Mouse (Mus musculus) skeletal muscle tissue, adult 2 months (tissue): Measurements from ENCODE around the gene Exph5.

Experiments
- DNase-seq: peaks from one replicate; pipeline ENCODE4 v3.0.0-alpha.2; 2012; ENCODE audit warnings: low read depth, low spot score

Exph5 gene

DNA sequence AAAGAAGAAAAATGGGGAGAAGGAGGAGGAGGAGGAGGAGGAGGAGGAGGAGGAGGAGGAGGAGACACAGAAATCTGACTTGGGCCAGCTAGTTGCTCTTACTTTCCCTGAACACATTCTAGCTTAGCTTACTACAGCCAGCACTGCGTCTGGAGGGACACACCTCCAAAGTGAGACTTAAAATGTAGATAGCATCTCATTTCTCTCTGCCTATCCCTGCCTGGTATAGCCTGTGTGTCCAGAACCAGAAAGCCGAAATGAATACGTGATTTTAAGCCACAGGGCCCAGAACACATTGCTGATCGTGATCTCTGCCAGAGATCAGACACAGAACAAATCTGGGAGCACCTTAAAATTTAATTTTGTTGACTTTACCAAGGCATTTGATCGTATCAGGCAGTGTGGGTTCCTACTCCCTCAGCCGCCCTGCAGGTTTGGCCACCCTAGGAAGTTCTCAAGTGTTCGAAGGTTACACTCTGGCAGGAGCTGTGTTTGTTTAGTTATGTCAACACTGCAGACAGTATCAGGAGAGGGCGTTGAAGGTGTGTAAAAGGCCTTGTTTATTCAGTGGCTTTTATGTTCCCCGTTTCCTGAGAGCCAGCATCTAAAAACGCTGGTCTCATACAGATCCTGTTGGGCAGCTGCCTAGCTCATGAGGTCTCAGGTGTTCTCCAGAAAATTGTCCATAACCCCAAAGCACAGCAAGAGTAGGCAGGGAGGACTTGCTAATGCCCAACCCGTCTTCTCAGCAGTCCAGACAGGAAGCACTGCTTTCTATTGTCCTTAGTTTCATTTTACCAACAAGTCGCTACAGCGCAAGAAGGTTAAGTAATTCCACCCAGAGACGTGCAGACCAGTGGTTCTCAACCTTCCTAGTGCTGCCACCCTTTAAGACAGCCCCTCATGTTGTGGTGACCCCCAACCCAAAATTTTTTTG, 55.0 kb downstream of the Exph5 start:
- DNase-seq, result no peak

DNA sequence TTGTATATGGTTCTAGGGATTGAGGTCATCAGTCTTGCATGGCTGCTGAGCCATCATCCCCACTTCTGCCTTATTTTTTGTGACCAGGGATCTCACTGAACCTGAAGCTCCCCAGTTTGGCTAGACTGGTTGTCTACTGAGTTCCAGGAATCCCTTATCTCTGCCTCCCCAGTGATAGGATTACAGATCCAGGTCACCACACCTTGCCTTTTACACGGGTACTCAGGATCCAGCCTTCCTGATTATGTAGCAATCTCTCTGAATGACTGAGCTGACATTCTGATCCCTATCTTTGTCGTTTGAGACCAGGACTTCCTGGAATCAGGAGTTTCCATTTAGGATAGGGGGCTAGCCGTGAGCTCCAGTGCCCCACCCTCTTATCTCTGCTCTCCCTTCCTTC, 69.9 kb downstream of the Exph5 start:
- DNase-seq, result no peak

DNA sequence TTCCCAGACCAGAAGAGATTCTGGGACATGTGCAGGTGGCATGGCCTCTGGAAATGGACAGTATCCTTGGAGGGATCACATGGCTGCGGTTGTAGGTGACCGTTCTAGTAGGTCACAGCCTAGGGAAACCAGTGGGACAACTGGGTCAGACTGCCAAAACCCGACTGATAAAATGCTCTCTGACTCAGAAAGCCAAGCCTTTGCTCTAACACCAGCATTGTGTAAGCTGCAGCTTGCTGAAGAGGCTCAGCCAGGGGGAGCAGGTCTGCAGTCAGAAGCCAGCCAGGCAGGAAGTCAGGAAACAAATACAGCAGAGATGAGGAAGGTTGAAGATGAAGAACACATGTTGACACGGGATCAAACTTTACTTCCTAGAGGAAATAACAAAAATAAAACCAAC, 74.4 kb downstream of the Exph5 start:
- no peak for DNase-seq

DNA sequence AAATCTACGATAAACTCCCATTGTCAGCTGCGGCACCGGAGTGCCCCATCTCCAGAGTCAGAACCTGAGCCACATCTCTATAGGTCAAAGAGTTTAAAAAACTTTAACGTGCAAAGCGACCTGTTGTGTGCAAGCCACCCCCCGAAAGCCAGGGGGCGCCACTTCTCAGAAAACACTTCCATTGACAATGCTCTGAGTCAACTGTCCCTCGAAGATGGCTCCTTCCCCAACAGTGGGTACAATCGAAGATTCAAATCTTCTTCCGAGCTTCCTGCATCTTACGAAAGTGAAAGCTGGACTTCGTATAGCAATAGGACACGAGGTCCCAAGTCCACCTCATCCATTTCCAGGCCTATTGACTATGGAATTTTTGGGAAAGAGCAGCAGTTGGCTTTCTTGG, 75.3 kb downstream of the Exph5 start:
- DNase-seq, result no peak

DNA sequence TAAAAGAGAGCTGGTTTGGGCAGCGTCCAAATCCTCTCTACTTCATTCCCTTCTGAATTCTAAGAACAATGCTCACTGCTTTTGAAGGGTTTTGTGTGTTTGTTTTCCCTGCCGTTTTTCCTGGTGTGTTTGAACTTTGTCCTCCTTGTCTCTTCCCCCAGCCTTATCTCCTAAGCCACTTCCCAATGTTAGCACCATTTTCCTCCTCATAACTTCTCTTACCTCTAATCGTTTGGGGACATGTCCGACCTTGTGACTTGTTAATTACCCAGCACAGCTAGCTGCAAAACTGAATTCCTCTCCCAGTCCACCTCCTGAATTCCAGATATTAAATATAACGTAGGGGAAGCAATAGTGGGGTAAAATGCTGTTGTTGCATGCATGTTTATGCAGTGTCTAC, 76.1 kb downstream of the Exph5 start:
- no peak for DNase-seq

DNA sequence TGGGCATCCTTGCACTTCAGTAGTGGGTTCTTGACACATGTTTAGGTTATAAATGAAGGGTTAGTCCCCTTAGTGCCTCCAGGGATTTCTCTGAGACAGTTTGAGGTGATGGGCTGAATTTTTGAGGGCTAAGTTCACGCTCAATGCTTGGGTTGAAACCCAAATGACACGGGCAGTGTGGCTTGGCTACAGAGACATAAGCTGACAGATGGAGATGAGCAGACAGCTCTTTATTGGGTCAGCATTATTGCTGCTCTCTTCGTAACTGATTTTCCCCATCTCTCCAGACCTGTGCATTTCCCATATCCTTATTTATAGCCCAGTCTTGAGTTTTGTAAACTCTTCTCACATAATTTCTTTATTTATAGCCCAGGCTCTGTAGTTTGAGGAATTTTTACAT, 76.7 kb downstream of the Exph5 start:
- no peak for DNase-seq

- no peak for DNase-seq
Measured at GRCm38 (mm10) chr9:53380595-53380994, 79.1 kb downstream of the Exph5 start.

GRCm38 (mm10) chr9:53381113-53381615, 79.7 kb downstream of the Exph5 start:
- DNase-seq, result no peak

- DNase-seq, result peak; percentile 81
Measured at GRCm38 (mm10) chr9:53383951-53384866, 82.7 kb downstream of the Exph5 start, which contains the start of gene Kdelc2. Kdelc2 (plus strand) TSS chr9:53384025.

DNA sequence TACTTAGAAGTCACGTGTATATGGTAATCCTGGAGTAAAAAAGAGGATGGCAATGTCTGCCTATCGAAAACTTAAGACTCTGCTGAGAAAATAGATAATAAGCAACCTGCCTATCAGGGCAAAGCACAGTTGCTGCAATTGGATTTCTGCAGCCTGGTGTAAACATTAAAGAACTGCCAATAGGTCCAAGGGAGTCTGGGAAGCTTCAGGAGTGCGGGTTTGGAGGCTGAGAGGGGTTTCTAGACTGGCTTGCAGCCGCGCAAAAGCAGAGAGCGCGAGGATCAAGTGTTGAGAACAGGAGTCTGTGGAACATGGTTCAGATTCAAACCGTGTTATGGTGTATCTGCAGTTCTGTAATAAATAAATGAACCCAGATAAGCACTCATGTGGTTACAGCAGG, 83.4 kb downstream of the Exph5 start:
- no peak for DNase-seq

GRCm38 (mm10) chr9:53387431-53387830, 86.0 kb downstream of the Exph5 start:
- DNase-seq, result no peak

DNA sequence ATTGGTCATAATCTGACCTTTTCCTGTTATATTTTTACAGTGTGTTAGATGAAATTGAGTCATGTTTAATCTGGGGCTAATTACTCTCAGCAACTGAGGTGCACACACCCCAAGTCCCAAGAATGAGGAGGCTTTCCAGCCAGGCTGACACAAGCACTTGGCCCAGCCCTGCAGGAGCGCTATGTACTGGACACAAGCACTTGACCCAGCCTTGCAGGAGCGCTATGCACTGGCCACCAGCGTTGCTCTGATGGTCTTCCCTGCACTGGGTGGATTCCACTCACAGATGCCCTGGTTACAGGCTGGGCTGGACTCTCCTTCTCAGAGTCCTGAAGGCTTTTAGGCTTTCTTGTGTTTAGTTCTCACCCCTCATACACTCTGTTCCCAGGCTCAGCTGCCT, 87.6 kb downstream of the Exph5 start:
- peak; percentile 49 for DNase-seq

DNA sequence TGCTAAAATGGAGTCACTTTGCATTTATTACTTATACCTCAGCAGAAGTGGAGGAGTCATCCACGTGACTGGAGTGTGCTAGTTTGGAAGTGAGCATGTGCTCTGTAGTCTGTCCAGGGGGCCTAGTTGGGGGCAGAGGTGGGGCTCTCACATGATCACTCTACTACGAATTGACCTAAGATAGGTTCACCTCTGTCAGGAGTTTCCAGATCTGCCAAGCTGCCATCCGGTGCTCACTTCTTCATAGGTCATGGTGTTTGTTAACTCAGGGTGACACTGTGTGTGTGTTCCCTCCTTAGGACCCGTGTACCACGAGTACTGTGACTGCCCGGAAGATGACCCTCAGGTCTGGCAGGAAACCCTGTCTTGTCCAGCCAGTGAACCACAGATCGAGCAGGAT, 88.7 kb downstream of the Exph5 start:
- DNase-seq, result no peak

DNA sequence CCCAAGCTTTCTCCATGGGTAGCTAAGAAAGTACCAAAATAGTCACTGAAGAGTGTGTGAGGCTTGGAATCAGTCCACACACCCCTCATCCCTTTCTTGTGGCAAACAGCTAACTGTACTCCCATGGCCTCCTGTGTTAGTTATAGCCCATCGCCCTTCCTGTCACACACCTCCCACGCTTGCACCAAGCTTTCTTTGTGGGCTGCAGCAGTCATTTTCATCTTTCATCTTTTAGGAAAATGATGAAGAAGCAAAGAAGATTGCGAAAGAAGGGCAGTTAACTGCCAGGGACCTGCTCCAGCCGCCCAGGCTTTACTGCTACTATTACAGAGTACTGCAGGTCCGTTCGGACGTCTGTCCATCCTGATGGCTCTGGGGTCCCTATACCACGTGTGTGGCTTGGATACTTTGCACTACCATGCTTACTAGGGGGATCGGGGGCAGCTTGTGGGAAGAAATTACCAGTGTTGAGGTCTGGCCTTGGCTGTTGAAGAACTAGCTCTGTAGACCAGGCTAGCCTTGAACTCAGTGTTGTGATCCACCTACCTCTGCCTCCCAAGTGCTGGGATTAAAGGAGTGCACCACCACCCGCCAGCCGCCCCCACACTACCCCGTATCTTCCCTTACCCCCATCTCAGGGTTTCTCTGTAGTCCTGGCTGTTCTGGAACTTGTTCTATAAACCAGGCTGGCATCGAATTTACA, 96.4 kb downstream of the Exph5 start:
- no peak for DNase-seq

DNA sequence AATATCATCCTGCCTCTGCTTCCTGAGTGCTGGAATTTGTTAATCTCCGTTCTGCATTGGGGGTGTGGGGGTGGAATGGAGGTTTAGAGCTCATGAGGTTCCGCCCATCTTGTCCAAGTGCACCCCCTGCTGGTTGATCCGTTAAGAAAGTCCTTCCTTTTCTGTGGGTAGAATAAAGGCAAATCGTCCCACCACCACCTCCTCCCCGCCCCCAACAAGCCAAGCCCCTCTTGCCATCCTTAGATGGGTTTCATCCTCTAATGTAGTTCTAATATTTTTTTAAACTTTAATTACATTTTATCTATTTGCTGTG, 96.9 kb downstream of the Exph5 start:
- DNase-seq, result peak; percentile 43

DNA sequence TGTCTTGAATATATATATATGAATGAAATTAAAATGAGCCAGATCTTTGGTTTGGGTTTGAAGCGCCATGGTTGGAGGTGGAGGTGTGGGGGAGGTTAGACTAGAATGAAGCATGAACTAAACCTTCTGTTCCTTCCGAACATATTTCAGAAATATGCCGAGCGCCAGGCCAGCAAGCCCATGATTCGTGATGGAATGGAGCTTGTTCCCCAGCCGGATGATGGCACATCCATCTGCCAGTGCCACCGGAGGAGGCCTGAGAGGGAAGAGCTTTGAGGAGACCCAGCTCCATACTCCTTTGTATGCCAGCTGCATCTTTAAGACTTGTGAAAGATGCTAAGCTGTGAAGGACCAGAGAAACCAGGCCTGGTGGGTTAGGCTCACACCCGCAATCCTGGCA, 98.1 kb downstream of the Exph5 start:
- no peak for DNase-seq

DNA sequence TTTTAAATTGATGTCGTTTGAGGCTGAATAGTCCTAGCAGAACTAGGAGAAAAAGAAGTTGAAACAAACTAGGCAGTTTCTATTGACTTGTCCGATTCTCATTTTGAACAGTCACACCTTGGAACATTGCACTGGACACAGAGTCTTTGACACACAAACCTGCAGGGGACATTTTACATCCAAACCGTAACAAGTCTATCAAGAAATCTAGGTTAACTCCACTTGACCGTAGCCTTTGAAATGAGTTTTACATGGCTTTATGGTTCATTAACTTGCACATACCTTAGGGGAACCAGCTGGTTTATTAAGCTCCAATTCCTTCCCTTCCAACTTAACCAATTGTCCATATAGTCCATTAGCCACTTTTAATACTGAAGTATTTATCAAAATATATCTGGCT, 99.2 kb downstream of the Exph5 start:
- DNase-seq, result no peak

DNA sequence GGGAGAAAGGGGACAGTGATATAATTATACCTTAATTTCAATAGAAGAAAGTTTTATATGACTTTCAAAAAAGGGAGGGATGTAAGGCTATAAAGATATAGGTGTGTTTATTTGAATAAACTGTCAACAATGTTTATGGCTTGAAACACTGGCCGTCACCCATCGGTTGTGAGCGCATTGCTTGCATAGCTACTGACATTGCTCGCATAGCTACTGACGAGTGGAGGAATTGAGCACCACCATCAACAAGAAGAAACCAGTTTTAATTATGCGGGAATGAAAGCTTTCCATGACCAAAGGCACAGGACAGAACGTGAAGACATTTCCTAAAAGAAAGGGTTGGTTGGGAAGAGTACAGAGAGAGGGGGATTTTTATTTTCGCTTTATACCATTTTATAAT, 99.7 kb downstream of the Exph5 start:
- no peak for DNase-seq

DNA sequence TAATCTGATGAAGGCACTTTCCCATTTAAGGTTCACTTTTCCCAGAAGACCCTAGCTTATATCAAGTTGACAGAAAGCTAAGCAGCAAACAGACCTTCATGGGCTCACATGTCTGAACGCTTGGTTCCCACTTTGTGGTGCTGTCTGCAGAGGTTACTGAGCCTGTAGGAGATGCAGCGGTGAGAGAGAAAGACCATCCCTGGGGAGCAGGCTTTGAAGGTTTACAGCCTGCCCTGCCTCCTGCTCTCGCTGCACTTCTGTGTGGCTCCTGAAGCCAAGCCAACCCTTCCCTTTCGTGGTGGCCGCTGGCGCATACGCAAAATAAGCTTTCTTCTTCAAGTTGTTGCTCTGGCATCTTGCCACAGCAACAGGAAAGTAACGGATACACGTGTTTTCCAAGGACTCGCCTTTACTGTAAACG, 100.8 kb downstream of the Exph5 start, which contains the start of gene 4930550C14Rik:
TSS of gene 4930550C14Rik (plus strand) at position 35 of the 421 bp plus-strand sequence.
- peak; percentile 26 for DNase-seq

- DNase-seq, result no peak
Measured at GRCm38 (mm10) chr9:53402991-53403390, 101.5 kb downstream of the Exph5 start.

GRCm38 (mm10) chr9:53404050-53404752, 102.7 kb downstream of the Exph5 start:
- no peak for DNase-seq
